Mouse (Mus musculus): Measurements from ENCODE around the gene Tex46.

The Tex46 gene

GRCm38 (mm10) chr4:136626590-136626989 is 16.4 kb downstream of the Tex46 start:
- in situ Hi-C loops (cut with MboI; ENCODE audit: low sequenced_read_pairs) = loop anchor here (10.0 kb wide), 1 partner anchor 262 kb away; no protein-coding TSS in a partner anchor

- in situ Hi-C loops (cut with MboI; ENCODE audit: low sequenced_read_pairs) = no loop called here
Measured at GRCm38 (mm10) chr4:136631237-136631994, 21.2 kb downstream of the Tex46 start.

GRCm38 (mm10) chr4:136635995-136636394 is 25.8 kb downstream of the Tex46 start:
- in situ Hi-C loops (cut with MboI; ENCODE audit: low sequenced_read_pairs) = no loop called here

- in situ Hi-C loops (cut with MboI; ENCODE audit: low sequenced_read_pairs) = no loop called here
Measured at GRCm38 (mm10) chr4:136636511-136636910, 26.3 kb downstream of the Tex46 start.

GRCm38 (mm10) chr4:136636983-136637562 is 26.8 kb downstream of the Tex46 start:
- in situ Hi-C loops (cut with MboI; ENCODE audit: low sequenced_read_pairs) = no loop called here

- in situ Hi-C loops (cut with MboI; ENCODE audit: low sequenced_read_pairs) = no loop called here
Measured at GRCm38 (mm10) chr4:136637563-136638229, 27.5 kb downstream of the Tex46 start.

GRCm38 (mm10) chr4:136638230-136638750 is 28.1 kb downstream of the Tex46 start:
- in situ Hi-C loops (cut with MboI; ENCODE audit: low sequenced_read_pairs) = no loop called here

- in situ Hi-C loops (cut with MboI; ENCODE audit: low sequenced_read_pairs) = no loop called here
Measured at GRCm38 (mm10) chr4:136638890-136639289, 28.7 kb downstream of the Tex46 start.

- in situ Hi-C loops (cut with MboI; ENCODE audit: low sequenced_read_pairs) = no loop called here
Measured at GRCm38 (mm10) chr4:136648922-136649479, 38.8 kb downstream of the Tex46 start.

GRCm38 (mm10) chr4:136649480-136650196 is 39.4 kb downstream of the Tex46 start:
- in situ Hi-C loops (cut with MboI; ENCODE audit: low sequenced_read_pairs) = no loop called here

GRCm38 (mm10) chr4:136650261-136650660 is 40.0 kb downstream of the Tex46 start:
- in situ Hi-C loops (cut with MboI; ENCODE audit: low sequenced_read_pairs) = no loop called here

GRCm38 (mm10) chr4:136651357-136651811 is 41.1 kb downstream of the Tex46 start:
- in situ Hi-C loops (cut with MboI; ENCODE audit: low sequenced_read_pairs) = no loop called here

- in situ Hi-C loops (cut with MboI; ENCODE audit: low sequenced_read_pairs) = no loop called here
Measured at GRCm38 (mm10) chr4:136651882-136652527, 41.8 kb downstream of the Tex46 start.

GRCm38 (mm10) chr4:136652528-136652910 is 42.3 kb downstream of the Tex46 start:
- in situ Hi-C loops (cut with MboI; ENCODE audit: low sequenced_read_pairs) = no loop called here

GRCm38 (mm10) chr4:136653019-136653418 is 42.8 kb downstream of the Tex46 start:
- in situ Hi-C loops (cut with MboI; ENCODE audit: low sequenced_read_pairs) = no loop called here

GRCm38 (mm10) chr4:136653692-136654234 is 43.5 kb downstream of the Tex46 start:
- in situ Hi-C loops (cut with MboI; ENCODE audit: low sequenced_read_pairs) = no loop called here

- in situ Hi-C loops (cut with MboI; ENCODE audit: low sequenced_read_pairs) = no loop called here
Measured at GRCm38 (mm10) chr4:136657914-136658313, 47.7 kb downstream of the Tex46 start.

Measured in CH12F3 (cell line).